Mouse (Mus musculus): Measurements from ENCODE around the gene Gnb3. TPM values are rescaled to one million over a fixed set of nuclear protein-coding genes. Genes with fewer than 3 reads are reported as not detected.
"Not testable (repeated sequence)": the region's sequence is repeated elsewhere in the genome, so short reads cannot be mapped to it uniquely, and the experiment has no call there.

The Gnb3 gene
- polyA plus RNA-seq, 1 experiment from 2014 or later = 0.29 TPM

- peaks cover 9% of the 10 kb centered on the region; the same call in 1 of the 2 replicates for H3K4me1 ChIP-seq (replicated peaks)
- H3K9me3 ChIP-seq (replicated peaks) = no peaks in the 10 kb centered on the region
- peak within 1 kb of the TSS; percentile 54 for H3K4me3 ChIP-seq (replicated peaks)
- H3K9ac ChIP-seq = peak within 1 kb of the TSS; percentile 25; the same call in 1 of the 2 replicates
- H3K36me3 ChIP-seq (replicated peaks) = no peaks in the 10 kb centered on the region
- WGBS (ENCODE audit: insufficient replicate concordance) = under 1% methylated on average over 86 of the region's 86 CpGs
- peak within 1 kb of the TSS; percentile 80 for H3K4me2 ChIP-seq
- peaks cover 81% of the 10 kb centered on the region for H3K27me3 ChIP-seq
- no peak within 1 kb of the TSS for H3K27ac ChIP-seq (replicated peaks)
- ATAC-seq (ENCODE audit: insufficient read depth) = peak; percentile 38
These were observed 17.1 kb upstream of the Gnb3 start, which contains the start of gene P3h3 for GRCm38 (mm10) chr6:124856916-124857839. TSS of gene P3h3 (minus strand) at chr6:124857752.

- H3K4me3 ChIP-seq (replicated peaks) = no peak overlapping the region
- H3K27ac ChIP-seq (replicated peaks) = no peak overlapping the region
- no peak overlapping the region for H3K9ac ChIP-seq
- H3K36me3 ChIP-seq (replicated peaks) = no peaks in the 10 kb centered on the region
- H3K9me3 ChIP-seq (replicated peaks) = no peaks in the 10 kb centered on the region
- peaks cover 72% of the 10 kb centered on the region for H3K27me3 ChIP-seq
- no peak for ATAC-seq (ENCODE audit: insufficient read depth)
- peaks cover 9% of the 10 kb centered on the region; the same call in 1 of the 2 replicates for H3K4me1 ChIP-seq (replicated peaks)
- 21% methylated on average over 13 of the region's 14 CpGs for WGBS (ENCODE audit: insufficient replicate concordance)
- peak overlapping the region; percentile 80; the same call in 1 of the 2 replicates for H3K4me2 ChIP-seq
These were observed 16.2 kb upstream of the Gnb3 start for GRCm38 (mm10) chr6:124856321-124856720.

- WGBS (ENCODE audit: insufficient replicate concordance) = 44% methylated on average over 12 of the region's 12 CpGs
- H3K27me3 ChIP-seq = peaks cover 56% of the 10 kb centered on the region
- no peak for ATAC-seq (ENCODE audit: insufficient read depth)
These were observed 14.6 kb upstream of the Gnb3 start for GRCm38 (mm10) chr6:124854647-124855046.

GRCm38 (mm10) chr6:124850535-124850934 lies 10.5 kb upstream of the Gnb3 start:
- no peak overlapping the region for H3K4me3 ChIP-seq (replicated peaks)
- H3K9me3 ChIP-seq (replicated peaks) = no peaks in the 10 kb centered on the region
- no peak overlapping the region for H3K27ac ChIP-seq (replicated peaks)
- no peaks in the 10 kb centered on the region; the same call in 1 of the 2 replicates for H3K4me1 ChIP-seq (replicated peaks)
- no peak overlapping the region for H3K4me2 ChIP-seq
- peaks cover 14% of the 10 kb centered on the region for H3K27me3 ChIP-seq
- 53% methylated on average over 8 of the region's 8 CpGs for WGBS (ENCODE audit: insufficient replicate concordance)
- H3K9ac ChIP-seq = no peak overlapping the region
- ATAC-seq (ENCODE audit: insufficient read depth) = no peak
- H3K36me3 ChIP-seq (replicated peaks) = no peaks in the 10 kb centered on the region

More at GRCm38 (mm10) chr6:124854647-124855046, 14.6 kb upstream of the Gnb3 start:
- Histone ChIP-seq H3K4me1 (replicated peaks) (peaks cover 9% of the 10 kb centered on the region; the same call in 1 of the 2 replicates), H3K36me3 (replicated peaks) (no peaks in the 10 kb centered on the region), H3K4me3 (replicated peaks) (no peak overlapping the region), H3K9me3 (replicated peaks) (no peaks in the 10 kb centered on the region), H3K27ac (replicated peaks) (no peak overlapping the region), H3K9ac (no peak overlapping the region), H3K4me2 (no peak overlapping the region)

- Histone ChIP-seq H3K27me3 (no peaks in the 10 kb centered on the region), H3K9ac (no peak overlapping the region), H3K4me2 (no peak overlapping the region), H3K36me3 (replicated peaks) (no peaks in the 10 kb centered on the region), H3K9me3 (replicated peaks) (no peaks in the 10 kb centered on the region), H3K4me1 (replicated peaks) (no peaks in the 10 kb centered on the region; the same call in 1 of the 2 replicates), H3K27ac (replicated peaks) (no peak overlapping the region), H3K4me3 (replicated peaks) (no peak overlapping the region)
- 16% methylated on average over 9 of the region's 9 CpGs for WGBS (ENCODE audit: insufficient replicate concordance)
- ATAC-seq (ENCODE audit: insufficient read depth) = no peak
These were observed 7.2 kb upstream of the Gnb3 start for GRCm38 (mm10) chr6:124847305-124847704.

GRCm38 (mm10) chr6:124839805-124840204 lies 270 bp downstream of the Gnb3 start:
- Histone ChIP-seq H3K27me3 (peaks cover 10% of the 10 kb centered on the region), H3K4me1 (replicated peaks) (peaks cover 14% of the 10 kb centered on the region), H3K4me3 (replicated peaks) (no peak overlapping the region), H3K27ac (replicated peaks) (no peak overlapping the region), H3K36me3 (replicated peaks) (peaks cover 10% of the 10 kb centered on the region), H3K4me2 (no peak overlapping the region), H3K9me3 (replicated peaks) (no peaks in the 10 kb centered on the region), H3K9ac (no peak overlapping the region)
- 18% methylated on average over 8 of the region's 8 CpGs for WGBS (ENCODE audit: insufficient replicate concordance)
- ATAC-seq (ENCODE audit: insufficient read depth) = no peak

GRCm38 (mm10) chr6:124836411-124836810 lies 3.7 kb downstream of the Gnb3 start:
- Histone ChIP-seq H3K27me3 (peaks cover 10% of the 10 kb centered on the region), H3K4me3 (replicated peaks) (no peak overlapping the region), H3K9ac (no peak overlapping the region), H3K27ac (replicated peaks) (no peak overlapping the region), H3K36me3 (replicated peaks) (peaks cover 44% of the 10 kb centered on the region), H3K9me3 (replicated peaks) (no peaks in the 10 kb centered on the region), H3K4me1 (replicated peaks) (peaks cover 30% of the 10 kb centered on the region), H3K4me2 (no peak overlapping the region)
- no peak for ATAC-seq (ENCODE audit: insufficient read depth)
- WGBS (ENCODE audit: insufficient replicate concordance) = 76% methylated on average over 7 of the region's 7 CpGs

- no peak for ATAC-seq (ENCODE audit: insufficient read depth)
- H3K4me3 ChIP-seq (replicated peaks) = no peak overlapping the region
- no peak overlapping the region for H3K9ac ChIP-seq
- no peak overlapping the region for H3K4me2 ChIP-seq
- peaks cover 10% of the 10 kb centered on the region for H3K27me3 ChIP-seq
- peaks cover 47% of the 10 kb centered on the region for H3K36me3 ChIP-seq (replicated peaks)
- 83% methylated on average over 10 of the region's 10 CpGs for WGBS (ENCODE audit: insufficient replicate concordance)
- H3K9me3 ChIP-seq (replicated peaks) = no peaks in the 10 kb centered on the region
- no peak overlapping the region for H3K27ac ChIP-seq (replicated peaks)
- H3K4me1 ChIP-seq (replicated peaks) = peaks cover 37% of the 10 kb centered on the region
These were observed 4.5 kb downstream of the Gnb3 start for GRCm38 (mm10) chr6:124835531-124835930.

- H3K9me3 ChIP-seq (replicated peaks) = no peaks in the 10 kb centered on the region
- peaks cover 47% of the 10 kb centered on the region for H3K36me3 ChIP-seq (replicated peaks)
- no peak overlapping the region for H3K27ac ChIP-seq (replicated peaks)
- 69% methylated on average over 6 of the region's 6 CpGs for WGBS (ENCODE audit: insufficient replicate concordance)
- no peak overlapping the region for H3K4me2 ChIP-seq
- peaks cover 5% of the 10 kb centered on the region for H3K27me3 ChIP-seq
- no peak for ATAC-seq (ENCODE audit: insufficient read depth)
- H3K4me3 ChIP-seq (replicated peaks) = no peak overlapping the region
- peaks cover 29% of the 10 kb centered on the region for H3K4me1 ChIP-seq (replicated peaks)
- no peak overlapping the region for H3K9ac ChIP-seq
These were observed 5.5 kb downstream of the Gnb3 start for GRCm38 (mm10) chr6:124834512-124835081.

- no peak overlapping the region for H3K27ac ChIP-seq (replicated peaks)
- peak overlapping the region; percentile 68 for H3K4me2 ChIP-seq
- H3K9ac ChIP-seq = no peak overlapping the region
- peaks cover 51% of the 10 kb centered on the region for H3K36me3 ChIP-seq (replicated peaks)
- no peaks in the 10 kb centered on the region for H3K27me3 ChIP-seq
- 93% methylated on average over 8 of the region's 8 CpGs for WGBS (ENCODE audit: insufficient replicate concordance)
- ATAC-seq (ENCODE audit: insufficient read depth) = no peak
- no peaks in the 10 kb centered on the region for H3K9me3 ChIP-seq (replicated peaks)
- peaks cover 50% of the 10 kb centered on the region for H3K4me1 ChIP-seq (replicated peaks)
- peak overlapping the region; percentile 83 for H3K4me3 ChIP-seq (replicated peaks)
These were observed 8.4 kb downstream of the Gnb3 start for GRCm38 (mm10) chr6:124831649-124832048.

GRCm38 (mm10) chr6:124831199-124831598 lies 8.9 kb downstream of the Gnb3 start:
- ATAC-seq (ENCODE audit: insufficient read depth); H3K9me3 ChIP-seq (replicated peaks); H3K27me3 ChIP-seq: not testable (repeated sequence)
- H3K27ac ChIP-seq (replicated peaks) = peak overlapping the region; percentile 94; the same call in 1 of the 2 replicates
- 92% methylated on average over 4 of the region's 4 CpGs for WGBS (ENCODE audit: insufficient replicate concordance)
- peaks cover 53% of the 10 kb centered on the region for H3K36me3 ChIP-seq (replicated peaks)
- peaks cover 51% of the 10 kb centered on the region for H3K4me1 ChIP-seq (replicated peaks)
- H3K9ac ChIP-seq = peak overlapping the region; percentile 95
- H3K4me2 ChIP-seq = peak overlapping the region; percentile 68
- peak overlapping the region; percentile 83 for H3K4me3 ChIP-seq (replicated peaks)

Data from liver, embryonic 15.5 days (tissue).